Mouse (Mus musculus) brain, embryonic 14.5 days (tissue): ENCODE measurements around the gene Tmem131. TPM values are rescaled to one million over a fixed set of nuclear protein-coding genes. Genes with fewer than 3 reads are reported as not detected.

Source experiments
- DNase-seq: peaks from one replicate; pipeline ENCODE4 v3.0.0-alpha.2; 2011; ENCODE audit warnings: low read depth
- CTCF ChIP-seq: fragments of 200-500 bp; IDR thresholded peaks from 2 replicates; pipeline ENCODE4 v1.5.1; 2012; ENCODE audit warnings: inconsistent platforms, mild to moderate bottlenecking, moderate library complexity, borderline replicate concordance; ENCODE audit not compliant: insufficient read depth, insufficient read length; ENCODE audit errors: extremely low read depth
- POLR2A ChIP-seq: fragments of 200-500 bp; IDR thresholded peaks from 2 replicates; pipeline ENCODE4 v1.6.1; 2012; ENCODE audit warnings: mild to moderate bottlenecking, inconsistent platforms, borderline replicate concordance; ENCODE audit not compliant: poor library complexity, insufficient read depth, insufficient read length, severe bottlenecking; ENCODE audit errors: extremely low read depth
- polyA plus RNA-seq: library from polyadenylated mRNA; depleted of rRNA; stranded (reverse); fragments of >200 nt; gene quantifications from 2 replicates; pipeline ENCODE4 v1.2.3, GENCODE M21; 2012

The Tmem131 gene
- polyA plus RNA-seq, 1 experiment = 48.1 TPM

DNA sequence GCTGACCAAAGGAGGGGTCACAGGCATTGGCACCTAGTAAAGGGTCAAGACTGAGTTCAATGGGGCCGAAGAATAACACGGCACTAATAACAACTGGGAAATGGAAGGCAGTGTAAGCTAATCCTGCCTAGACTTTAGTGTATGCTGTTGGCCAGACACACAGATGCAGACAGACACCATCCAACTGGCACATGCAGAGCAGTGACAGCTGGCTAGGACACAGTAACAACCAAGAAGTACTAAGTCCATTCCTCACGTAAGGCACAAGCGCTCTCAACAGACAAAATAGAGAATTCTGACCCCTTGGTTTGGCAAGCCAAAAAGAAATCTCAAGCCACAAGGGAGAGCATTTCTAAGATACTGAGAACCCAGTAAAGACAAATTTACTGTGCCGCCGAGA, 8.7 kb downstream of the Tmem131 start:
- DNase-seq = no peak
- TF ChIP-seq CTCF (no peak), POLR2A (no peak)

DNA sequence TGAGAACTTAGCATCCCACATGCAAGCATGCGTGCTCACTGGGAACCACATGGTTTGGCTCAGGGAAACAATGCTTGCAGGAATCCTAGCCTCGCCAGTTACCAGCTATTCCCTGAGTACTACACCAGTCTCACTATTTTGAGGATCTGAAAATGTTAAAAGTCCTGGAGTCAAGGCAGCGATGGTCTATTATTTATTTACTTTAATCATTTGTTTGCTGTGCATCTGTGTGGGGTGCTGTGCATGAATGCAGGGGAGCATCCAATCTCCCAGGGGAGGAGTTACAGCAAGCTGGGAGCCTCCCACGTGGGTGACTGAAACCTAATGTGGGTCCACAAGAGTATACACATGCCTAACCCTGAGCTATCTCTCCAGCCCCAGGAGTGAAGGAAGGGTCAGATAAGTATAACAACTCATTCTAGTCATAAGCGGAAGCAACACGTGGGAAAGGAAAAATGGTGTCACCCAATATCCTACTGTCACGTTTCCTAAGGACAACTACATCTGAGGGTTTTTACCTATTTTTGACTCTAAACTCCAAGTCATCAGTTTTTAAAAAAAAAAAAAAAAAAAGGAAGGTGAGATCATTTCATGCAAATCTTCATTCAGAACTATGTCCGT, 9.4 kb downstream of the Tmem131 start:
- TF ChIP-seq POLR2A (no peak), CTCF (no peak)
- DNase-seq = no peak

DNA sequence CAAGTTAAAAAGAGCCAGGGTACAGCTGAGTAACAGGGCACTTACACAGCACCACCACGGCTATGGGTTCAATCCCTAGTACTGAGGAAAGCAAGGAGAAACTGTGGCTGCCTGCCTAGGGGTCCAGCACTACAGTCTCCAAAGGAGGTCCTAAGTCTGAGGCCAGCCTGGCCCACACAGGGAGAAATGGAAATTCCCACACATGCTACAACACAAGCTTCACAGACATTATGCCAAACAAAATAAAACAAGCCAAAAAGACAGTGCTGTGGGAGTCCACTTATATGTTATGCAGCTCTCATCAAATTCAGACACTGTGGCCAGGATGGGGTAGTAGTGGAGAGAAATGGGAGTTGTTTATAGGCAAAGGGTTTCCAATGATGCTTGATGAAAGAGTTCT, 11.2 kb downstream of the Tmem131 start:
- TF ChIP-seq CTCF = no peak
- no peak for TF ChIP-seq POLR2A
- DNase-seq = no peak

DNA sequence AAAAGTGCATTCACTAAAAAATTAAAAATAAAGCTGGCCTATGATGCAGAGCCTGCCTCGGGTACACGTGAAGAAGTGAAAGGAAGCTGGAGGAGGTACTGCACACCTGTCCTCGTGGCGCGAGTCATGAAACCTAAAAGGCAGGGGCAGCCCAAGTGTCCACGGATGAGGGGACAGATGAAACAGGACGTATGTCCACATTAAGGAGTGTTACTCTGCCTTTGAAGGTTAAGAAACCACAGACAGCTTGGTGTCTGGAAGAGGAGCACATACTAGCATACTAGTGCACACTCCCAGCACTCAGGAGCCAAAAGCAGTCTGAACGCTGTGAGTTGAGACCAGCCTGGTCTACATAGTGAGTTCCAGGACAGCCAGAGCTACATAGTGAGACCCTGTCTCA, 12.6 kb downstream of the Tmem131 start:
- DNase-seq = no peak
- TF ChIP-seq CTCF (no peak), POLR2A (no peak)

DNA sequence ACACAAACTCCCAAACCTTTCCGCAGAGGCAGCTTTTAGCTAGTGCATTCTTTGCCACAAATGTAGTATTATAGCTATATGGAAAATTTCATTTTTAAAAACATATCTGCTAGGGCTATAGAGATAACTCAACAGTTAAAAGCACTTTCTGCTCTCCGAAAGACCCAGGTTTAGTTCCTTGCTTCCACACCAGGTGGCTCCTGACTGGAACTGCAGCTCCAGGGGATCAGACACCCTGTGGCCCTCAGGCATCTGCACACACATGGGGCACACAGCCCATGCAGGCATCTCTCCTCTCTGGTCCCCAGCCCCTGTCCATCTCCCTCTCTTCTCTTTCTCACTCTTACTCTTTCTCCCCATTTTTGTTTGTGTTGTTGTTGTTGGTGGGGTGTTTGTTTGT, 13.5 kb downstream of the Tmem131 start:
- DNase-seq = no peak
- TF ChIP-seq POLR2A (no peak), CTCF (no peak)

DNA sequence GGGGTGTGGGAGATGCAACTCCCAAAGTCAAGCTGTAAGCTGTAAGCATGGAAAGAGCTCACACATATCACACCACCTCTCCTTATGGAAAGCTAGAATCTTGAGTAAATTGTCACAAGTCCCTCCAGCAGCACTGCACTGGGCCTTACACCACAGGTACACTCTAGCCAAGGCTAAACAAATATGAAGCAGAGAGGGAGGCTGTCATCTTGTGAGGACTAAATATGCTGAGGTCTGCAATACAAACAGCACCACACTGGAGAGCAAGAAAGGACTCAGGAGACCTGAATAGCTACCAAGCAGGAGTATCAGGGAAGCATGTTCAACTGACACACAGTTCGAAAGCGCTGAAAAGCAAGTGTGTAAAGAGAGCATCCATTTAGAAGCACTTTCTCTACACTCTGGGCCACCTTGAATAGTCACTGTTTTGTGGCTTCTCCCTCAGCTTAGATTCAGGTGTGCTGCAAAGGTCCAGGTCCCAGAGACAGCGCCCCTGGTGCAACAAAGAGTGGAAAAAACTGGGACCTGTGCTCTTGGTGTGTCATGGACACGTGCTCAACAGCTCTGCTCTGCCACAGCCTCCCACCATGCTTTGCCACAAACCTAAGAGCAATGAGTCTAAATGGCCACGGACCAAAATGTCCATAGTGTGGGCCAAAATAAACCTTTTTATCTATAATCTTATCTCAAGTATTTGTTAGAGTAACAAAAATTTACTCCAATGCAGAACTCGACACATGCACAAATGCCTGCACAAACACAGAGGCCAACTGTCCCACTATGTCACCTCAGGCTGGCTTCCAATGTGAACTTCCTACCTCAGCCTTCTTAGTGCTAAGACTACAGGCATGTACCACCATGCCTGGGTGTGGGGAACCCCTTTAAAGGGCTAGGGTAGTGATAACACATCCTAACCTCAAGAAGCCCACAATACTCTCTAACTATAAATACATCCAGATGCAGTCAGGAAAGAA, 14.8 kb downstream of the Tmem131 start:
- TF ChIP-seq POLR2A = no peak
- no peak for TF ChIP-seq CTCF
- no peak for DNase-seq

DNA sequence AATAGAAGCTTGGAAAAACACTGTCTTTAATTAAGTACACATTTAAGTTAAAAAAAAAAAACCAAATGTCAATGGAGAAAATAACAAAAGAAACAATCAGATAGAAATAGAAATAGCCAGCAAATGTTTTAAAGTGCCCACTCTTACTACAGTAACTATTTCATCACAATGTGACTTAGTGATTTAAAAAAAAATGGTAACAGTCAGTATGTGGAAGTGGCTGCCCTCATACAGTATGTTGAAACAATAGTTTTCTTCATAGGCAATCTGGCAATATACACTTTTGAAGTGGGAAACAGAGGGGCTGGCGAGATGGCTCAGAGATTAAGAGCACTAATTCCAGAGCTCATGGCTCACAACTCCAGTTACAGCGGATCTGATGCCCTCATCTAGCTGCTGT, 15.9 kb downstream of the Tmem131 start:
- no peak for DNase-seq
- TF ChIP-seq CTCF = no peak
- no peak for TF ChIP-seq POLR2A

DNA sequence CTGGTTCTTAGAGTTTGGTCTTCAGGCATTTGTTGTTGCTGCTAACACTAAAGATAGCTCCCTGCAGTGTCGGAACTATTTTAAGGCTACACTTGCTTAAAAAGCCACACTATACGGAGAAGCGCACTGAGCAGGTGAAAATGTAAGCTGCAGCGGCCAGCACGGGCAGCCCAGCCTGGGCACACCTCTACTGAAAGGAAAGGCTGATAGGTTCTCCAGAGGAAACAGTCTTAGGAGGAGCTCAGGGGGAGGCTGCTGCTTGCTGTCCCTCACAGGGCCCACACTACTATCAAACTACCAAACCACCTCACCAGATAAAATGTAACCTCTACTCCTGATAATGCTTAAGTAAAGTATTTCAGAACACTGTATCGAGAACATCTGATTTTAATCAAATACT, 16.7 kb downstream of the Tmem131 start:
- no peak for DNase-seq
- TF ChIP-seq POLR2A (no peak), CTCF (no peak)

DNA sequence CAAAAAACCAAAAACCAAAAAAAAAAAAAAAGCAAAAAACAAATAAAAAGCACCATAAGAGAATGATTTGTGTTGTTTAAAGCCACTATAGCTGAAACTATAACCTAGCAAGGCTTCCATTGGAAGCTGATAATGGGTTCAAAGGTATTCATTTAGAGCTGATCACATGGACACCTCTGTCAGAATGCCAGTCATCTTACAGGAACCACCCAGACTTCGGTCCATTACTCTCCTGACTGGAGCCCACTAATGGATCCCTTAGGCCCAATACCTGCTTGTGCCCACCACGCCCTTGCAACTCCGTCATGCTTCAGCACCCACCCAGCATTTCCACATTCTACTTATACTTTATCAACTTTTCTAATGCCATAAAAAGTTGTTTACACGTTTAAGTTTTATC, 17.2 kb downstream of the Tmem131 start:
- DNase-seq = no peak
- TF ChIP-seq POLR2A (no peak), CTCF (no peak)

DNA sequence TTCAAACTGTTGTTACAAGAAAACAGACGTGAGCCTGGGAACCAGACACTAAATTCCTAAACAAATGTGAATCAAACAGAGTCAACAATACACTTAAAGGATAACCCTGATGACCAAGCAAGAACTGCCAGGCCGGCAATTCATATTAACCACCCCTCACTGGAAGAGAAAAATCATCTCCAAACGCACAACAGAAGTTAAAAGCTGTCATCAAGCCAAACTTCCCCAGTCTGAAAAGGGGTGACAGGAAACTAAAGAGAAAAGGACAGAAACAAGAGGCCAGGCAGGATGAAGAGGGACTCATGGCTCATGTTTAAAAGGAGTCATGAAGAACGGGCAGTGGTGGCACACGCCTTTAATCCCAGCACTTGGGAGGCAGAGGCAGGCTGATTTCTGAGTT, 17.7 kb downstream of the Tmem131 start:
- TF ChIP-seq POLR2A (no peak), CTCF (no peak)
- no peak for DNase-seq

DNA sequence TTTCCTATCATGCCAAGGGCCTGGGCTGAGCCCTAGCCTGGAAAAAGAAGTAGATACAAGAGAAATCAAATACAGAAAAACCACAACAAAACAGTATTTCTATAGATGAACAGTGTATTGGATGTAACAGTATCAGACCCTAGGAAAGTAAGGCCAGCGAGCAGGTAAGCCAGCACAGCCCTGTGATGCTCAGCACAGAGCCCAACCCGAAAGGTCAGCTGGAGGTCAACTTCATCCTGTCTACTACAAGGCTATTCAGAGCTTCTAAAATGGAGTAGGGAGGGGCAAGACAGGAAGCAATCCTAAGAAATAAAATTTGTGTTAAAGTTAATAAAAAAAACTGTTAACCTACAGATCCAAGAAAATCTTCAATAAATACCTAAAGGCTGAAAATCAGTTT, 18.6 kb downstream of the Tmem131 start:
- DNase-seq = no peak
- TF ChIP-seq POLR2A = no peak
- TF ChIP-seq CTCF = no peak
